Mouse (Mus musculus) G1E (cell line): ENCODE data around the gene AI661453.

ENCODE experiments used
- CTCF ChIP-seq: IDR thresholded peaks from 2 replicates; pipeline ENCODE4 v1.5.1; 2012; ENCODE audit warnings: low read depth, low read length, inconsistent platforms, mixed read lengths
- GATA1 ChIP-seq: IDR thresholded peaks from 2 replicates; pipeline ENCODE4 v1.6.1; 2012; ENCODE audit warnings: borderline replicate concordance, low read length, inconsistent platforms, mixed read lengths
- GATA2 ChIP-seq: IDR thresholded peaks from 2 replicates; pipeline ENCODE4 v1.6.1; 2012; ENCODE audit warnings: low read depth, low read length, inconsistent platforms, borderline replicate concordance

DNA sequence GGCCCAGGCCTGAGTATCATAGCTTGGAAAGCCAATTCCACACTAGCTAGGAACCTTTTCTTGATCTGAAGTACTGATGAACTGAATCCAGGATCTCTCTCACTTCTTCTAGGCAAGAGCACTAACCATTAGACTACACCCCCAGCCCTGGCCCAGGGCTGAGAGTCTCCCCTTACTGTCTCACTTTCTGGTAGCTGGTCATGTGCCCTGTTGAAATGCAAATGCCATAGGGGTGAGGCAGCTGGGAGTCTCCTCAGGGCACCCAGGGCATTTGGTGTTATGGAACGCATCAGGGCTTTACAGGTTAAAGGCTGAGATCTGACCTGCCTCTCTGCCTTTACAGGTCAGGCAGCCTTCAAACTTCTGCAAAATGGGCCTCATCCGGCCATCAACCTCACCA, 16.2 kb upstream of the AI661453 start:
- TF ChIP-seq CTCF (no peak), GATA1 (no peak), GATA2 (no peak)
